Mouse (Mus musculus): ENCODE data around the gene Mier2. TPM values are rescaled to one million over a fixed set of nuclear protein-coding genes. Genes with fewer than 3 reads are reported as not detected.
A peak's percentile ranks its signal among the peaks of the same experiment; 100 is the strongest.

Gene Mier2
- total RNA-seq (2021), result 10 to 100 TPM; 48.2 to 48.4 TPM

GRCm38 (mm10) chr10:79554330-79555237, at the start of gene Mier2:
Mier2 (minus strand) TSS chr10:79555199.
- intact Hi-C loops (cut with DNase I), result no loop called here

GRCm38 (mm10) chr10:79597936-79598230, 42.9 kb upstream of the Mier2 start:
- no peak for DNase-seq (ENCODE audit: low spot score in 2 of 2)
- intact Hi-C loops (cut with DNase I), result loop anchor here (1.0 kb wide), 1 partner anchor 71 kb away; the partner anchor contains the start of gene Tpgs1

More at GRCm38 (mm10) chr10:79554330-79555237, at the start of gene Mier2:
- peak; percentile 83 to 85 for DNase-seq (ENCODE audit: low spot score in 2 of 2)

GRCm38 (mm10) chr10:79597051-79597935, 42.3 kb upstream of the Mier2 start:
- intact Hi-C loops (cut with DNase I), result loop anchor here (1.0 kb wide), 1 partner anchor 72 kb away; the partner anchor contains the start of gene Tpgs1
- DNase-seq (ENCODE audit: low spot score in 2 of 2), result peak; percentile 79 to 95

- intact Hi-C loops (cut with DNase I), result loop anchor here (1.0 kb wide), 2 partner anchors 54 to 69 kb away; partner anchors contain the start of gene Madcam1
- no peak for DNase-seq (ENCODE audit: low spot score in 2 of 2)
These were observed 40.6 kb upstream of the Mier2 start for GRCm38 (mm10) chr10:79595590-79595929.

GRCm38 (mm10) chr10:79594872-79595589, 40.0 kb upstream of the Mier2 start:
- intact Hi-C loops (cut with DNase I), result loop anchor here (1.0 kb wide), 2 partner anchors 54 to 69 kb away; partner anchors contain the start of gene Madcam1

GRCm38 (mm10) chr10:79594111-79594510, 39.1 kb upstream of the Mier2 start:
- intact Hi-C loops (cut with DNase I), result no loop called here

More at GRCm38 (mm10) chr10:79594872-79595589, 40.0 kb upstream of the Mier2 start:
- peak; percentile 75 to 80 for DNase-seq (ENCODE audit: low spot score in 2 of 2)

GRCm38 (mm10) chr10:79590702-79591101, 35.7 kb upstream of the Mier2 start:
- no peak for DNase-seq (ENCODE audit: low spot score in 2 of 2)
- intact Hi-C loops (cut with DNase I), result no loop called here

More at GRCm38 (mm10) chr10:79594111-79594510, 39.1 kb upstream of the Mier2 start:
- DNase-seq (ENCODE audit: low spot score in 2 of 2), result no peak

- no peak for DNase-seq (ENCODE audit: low spot score in 2 of 2)
- intact Hi-C loops (cut with DNase I), result no loop called here
These were observed 32.7 kb upstream of the Mier2 start for GRCm38 (mm10) chr10:79587752-79588126.

GRCm38 (mm10) chr10:79587061-79587751, 32.2 kb upstream of the Mier2 start, which contains the start of gene Theg:
Theg (minus strand) TSS chr10:79587331.
- DNase-seq (ENCODE audit: low spot score in 2 of 2), result no peak
- intact Hi-C loops (cut with DNase I), result no loop called here

- intact Hi-C loops (cut with DNase I), result no loop called here
- no peak for DNase-seq (ENCODE audit: low spot score in 2 of 2)
These were observed 31.2 kb upstream of the Mier2 start for GRCm38 (mm10) chr10:79586243-79586642.

GRCm38 (mm10) chr10:79585723-79586122, 30.7 kb upstream of the Mier2 start:
- intact Hi-C loops (cut with DNase I), result no loop called here
- no peak for DNase-seq (ENCODE audit: low spot score in 2 of 2)

- intact Hi-C loops (cut with DNase I), result no loop called here
- no peak for DNase-seq (ENCODE audit: low spot score in 2 of 2)
These were observed 30.1 kb upstream of the Mier2 start for GRCm38 (mm10) chr10:79585136-79585535.

GRCm38 (mm10) chr10:79584426-79584825, 29.4 kb upstream of the Mier2 start:
- DNase-seq (ENCODE audit: low spot score in 2 of 2), result no peak
- intact Hi-C loops (cut with DNase I), result no loop called here

GRCm38 (mm10) chr10:79584021-79584420, 29.0 kb upstream of the Mier2 start:
- no peak for DNase-seq (ENCODE audit: low spot score in 2 of 2)
- intact Hi-C loops (cut with DNase I), result no loop called here

GRCm38 (mm10) chr10:79581501-79581900, 26.5 kb upstream of the Mier2 start:
- DNase-seq (ENCODE audit: low spot score in 2 of 2), result no peak
- intact Hi-C loops (cut with DNase I), result no loop called here

GRCm38 (mm10) chr10:79580811-79581210, 25.8 kb upstream of the Mier2 start:
- DNase-seq (ENCODE audit: low spot score in 2 of 2), result peak in 1 of 2 experiments; percentile 37
- intact Hi-C loops (cut with DNase I), result no loop called here

- no peak for DNase-seq (ENCODE audit: low spot score in 2 of 2)
- intact Hi-C loops (cut with DNase I), result no loop called here
These were observed 25.4 kb upstream of the Mier2 start for GRCm38 (mm10) chr10:79580356-79580755.

GRCm38 (mm10) chr10:79579781-79580180, 24.8 kb upstream of the Mier2 start:
- intact Hi-C loops (cut with DNase I), result no loop called here
- DNase-seq (ENCODE audit: low spot score in 2 of 2), result no peak

GRCm38 (mm10) chr10:79578891-79579290, 23.9 kb upstream of the Mier2 start:
- intact Hi-C loops (cut with DNase I), result no loop called here

More at GRCm38 (mm10) chr10:79578891-79579290, 23.9 kb upstream of the Mier2 start:
- DNase-seq (ENCODE audit: low spot score in 2 of 2), result no peak

Data from left cerebral cortex, postnatal 25 days (tissue).